ENCODE assay signal across 8 mouse cellular contexts in the genomic region with DNA sequence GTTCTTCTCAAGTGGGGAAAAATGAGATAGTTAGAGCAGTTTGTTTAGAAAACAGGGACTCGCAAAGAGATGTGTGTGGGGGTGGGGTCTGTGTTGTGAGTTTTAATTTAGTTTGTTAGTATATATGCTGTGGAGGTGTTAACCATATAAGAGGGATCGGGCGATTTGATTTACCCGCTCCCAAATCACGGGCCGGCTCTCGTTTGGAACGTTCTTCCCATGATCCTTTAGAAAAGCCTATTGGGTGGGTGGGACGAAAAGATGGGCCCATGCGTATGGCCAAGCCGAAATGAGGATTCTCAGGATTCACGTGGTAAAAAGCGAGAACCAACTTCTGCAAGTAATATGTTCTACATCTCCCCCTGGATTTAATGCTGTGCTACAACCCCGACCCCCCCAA. TPM values are rescaled to one million over a fixed set of nuclear protein-coding genes. Genes with fewer than 3 reads are reported as not detected.
DNase-seq lines count a peak whose midpoint lies in the region; ATAC-seq lines count a peak whose summit lies in the region.

No protein-coding gene starts in this region.

- H3K36me3 ChIP-seq in forebrain, embryonic 13.5 days (ENCODE audit: poor library complexity, severe bottlenecking), result peaks cover 16% of the 10 kb centered on the region
- H3K36me3 ChIP-seq in midbrain, embryonic 16.5 days (ENCODE audit: control insufficient read depth, insufficient read depth, low read length), result 0 out of 2 replicates have a peak, but pooled peaks cover 3% of the 10 kb centered on the region

- no peaks in the 10 kb centered on the region for H3K9me3 ChIP-seq in forebrain, embryonic 13.5 days (replicated peaks)
- no peaks in the 10 kb centered on the region for H3K9me3 ChIP-seq in midbrain, embryonic 16.5 days (replicated peaks; ENCODE audit: control insufficient read depth, low read length, poor library complexity, severe bottlenecking)

- peak overlapping the region; percentile 76 for H3K4me3 ChIP-seq in forebrain, embryonic 13.5 days
- peak overlapping the region; percentile 75 for H3K4me3 ChIP-seq in midbrain, embryonic 16.5 days (ENCODE audit: low read depth, low read length)

- peaks cover 21% of the 10 kb centered on the region for H3K4me1 ChIP-seq in forebrain, embryonic 13.5 days
- peaks cover 12% of the 10 kb centered on the region for H3K4me1 ChIP-seq in midbrain, embryonic 16.5 days (ENCODE audit: control insufficient read depth, insufficient read depth, low read length)

- DNase-seq in adrenal gland, postnatal 36 days, result peak; percentile 36 to 37
- no peak for DNase-seq in adrenal gland, postnatal 4 days (ENCODE audit: low spot score in 2 of 2)
- DNase-seq in ovary, postnatal 36 days (ENCODE audit: low spot score), result peak; percentile 20
- DNase-seq in ovary, postnatal 10 days (ENCODE audit: low spot score), result no peak
- peak; percentile 34 for DNase-seq in left cerebral cortex, postnatal 4 days
- DNase-seq in thymus, postnatal 10 days (ENCODE audit: low spot score in 2 of 2), result no peak

- H3K27ac ChIP-seq in forebrain, embryonic 13.5 days, result peak overlapping the region; percentile 87
- H3K27ac ChIP-seq in midbrain, embryonic 16.5 days (ENCODE audit: low read length), result peak overlapping the region; percentile 92

- ATAC-seq in forebrain, embryonic 13.5 days, result peak; percentile 46
- peak; percentile 70 for ATAC-seq in midbrain, embryonic 16.5 days

- H3K27me3 ChIP-seq in forebrain, embryonic 13.5 days, result no peaks in the 10 kb centered on the region
- no peaks in the 10 kb centered on the region for H3K27me3 ChIP-seq in midbrain, embryonic 16.5 days (ENCODE audit: control insufficient read depth, insufficient read depth, low read depth, low read length)

- peak overlapping the region; percentile 80 for H3K9ac ChIP-seq in forebrain, embryonic 13.5 days
- peak overlapping the region; percentile 81 for H3K9ac ChIP-seq in midbrain, embryonic 16.5 days (ENCODE audit: low read depth, low read length)

- under 1% methylated on average over 14 of the region's 14 CpGs for WGBS in forebrain, embryonic 13.5 days
- WGBS in midbrain, embryonic 16.5 days, result under 1% methylated on average over 14 of the region's 14 CpGs

- H3K4me2 ChIP-seq in forebrain, embryonic 13.5 days, result peak overlapping the region; percentile 74
- H3K4me2 ChIP-seq in midbrain, embryonic 16.5 days (ENCODE audit: low read length), result peak overlapping the region; percentile 81

- intact Hi-C loops in left cerebral cortex, postnatal 4 days (cut with DNase I), result no loop called here

RNA-seq across cellular contexts. Expression of a gene that starts 0.7 kb away (rescaled TPM):
- total RNA-seq in adrenal gland, postnatal 36 days (2021), result 10 to 100 TPM; 11.0 to 12.6 TPM
- 10 to 100 TPM; 11.3 to 13.5 TPM for total RNA-seq in adrenal gland, postnatal 4 days (2021)
- 6.6 and 7.4 TPM in 2 replicates for polyA plus RNA-seq in forebrain, embryonic 13.5 days (2015; fragmentation: Nextera tagmentation; extraction: Ambion mirVana)
- total RNA-seq in left cerebral cortex, postnatal 4 days (2021), result 1 to 10 TPM; 6.1 to 7.1 TPM
- polyA plus RNA-seq in midbrain, embryonic 16.5 days (2015; fragmentation: Nextera tagmentation; extraction: Ambion mirVana), result 3.2 and 4.5 TPM in 2 replicates

RNA-seq across cellular contexts. Expression of a gene that starts 21.3 kb away (rescaled TPM):
- 10 to 100 TPM; 18.2 to 19.1 TPM for total RNA-seq in adrenal gland, postnatal 36 days (2021)
- total RNA-seq in adrenal gland, postnatal 4 days (2021), result 10 to 100 TPM; 23.1 to 23.7 TPM
- polyA plus RNA-seq in forebrain, embryonic 13.5 days (2015; fragmentation: Nextera tagmentation; extraction: Ambion mirVana), result 32.1 and 34.1 TPM in 2 replicates
- 10 to 100 TPM; 21.7 to 25.2 TPM for total RNA-seq in left cerebral cortex, postnatal 4 days (2021)
- polyA plus RNA-seq in midbrain, embryonic 16.5 days (2015; fragmentation: Nextera tagmentation; extraction: Ambion mirVana), result 40.5 and 43.0 TPM in 2 replicates

RNA-seq across cellular contexts. Expression of a gene that starts 40.7 kb away (rescaled TPM):
- total RNA-seq in adrenal gland, postnatal 36 days (2021), result under 1 TPM; 0.36 to 0.50 TPM
- under 1 TPM; 0.56 to 0.96 TPM for total RNA-seq in adrenal gland, postnatal 4 days (2021)
- polyA plus RNA-seq in forebrain, embryonic 13.5 days (2015; fragmentation: Nextera tagmentation; extraction: Ambion mirVana), result 0.15 and 0.43 TPM in 2 replicates
- not detected for total RNA-seq in left cerebral cortex, postnatal 4 days (2021)
- 0.46 and 0.48 TPM in 2 replicates for polyA plus RNA-seq in midbrain, embryonic 16.5 days (2015; fragmentation: Nextera tagmentation; extraction: Ambion mirVana)

Comparison
In these comparisons a context has a peak if more than half of its experiments do, and no peak if none do; other contexts are left out.
1. DNase-seq: peak in adrenal gland, postnatal 36 days (2 of 2), ovary, postnatal 36 days (single experiment) and left cerebral cortex, postnatal 4 days (single experiment); none in adrenal gland, postnatal 4 days (0 of 2), ovary, postnatal 10 days (single experiment) and thymus, postnatal 10 days (0 of 2).